Mouse (Mus musculus): ENCODE data around the gene Gm26661. TPM values are rescaled to one million over a fixed set of nuclear protein-coding genes. Genes with fewer than 3 reads are reported as not detected.
A peak's percentile ranks its signal among the peaks of the same experiment; 100 is the strongest.

The Gm26661 gene
- polyA plus RNA-seq, 1 experiment from 2014 or later, result not detected

DNA sequence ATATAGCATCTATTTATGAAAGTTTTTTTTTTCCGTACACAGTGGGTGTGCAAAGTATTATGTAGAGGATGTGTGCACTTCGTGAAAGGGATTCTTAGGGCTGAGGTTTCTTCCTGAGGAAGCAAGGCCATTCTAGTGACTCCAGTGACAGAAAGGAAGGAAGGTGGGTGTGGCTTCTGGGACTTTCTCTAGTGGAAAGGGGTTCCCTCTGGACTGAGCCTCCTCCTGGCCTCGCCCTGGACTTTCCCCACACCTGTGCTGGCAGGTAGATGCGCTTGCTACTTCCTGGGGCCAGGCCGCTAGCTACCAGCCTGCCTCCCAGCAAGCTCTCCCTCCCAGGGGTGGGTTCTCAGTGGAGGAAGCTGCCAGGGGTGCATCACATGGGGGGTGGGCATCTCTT is 28.1 kb downstream of the Gm26661 start:
- no peak for DNase-seq (ENCODE audit: low spot score)

DNA sequence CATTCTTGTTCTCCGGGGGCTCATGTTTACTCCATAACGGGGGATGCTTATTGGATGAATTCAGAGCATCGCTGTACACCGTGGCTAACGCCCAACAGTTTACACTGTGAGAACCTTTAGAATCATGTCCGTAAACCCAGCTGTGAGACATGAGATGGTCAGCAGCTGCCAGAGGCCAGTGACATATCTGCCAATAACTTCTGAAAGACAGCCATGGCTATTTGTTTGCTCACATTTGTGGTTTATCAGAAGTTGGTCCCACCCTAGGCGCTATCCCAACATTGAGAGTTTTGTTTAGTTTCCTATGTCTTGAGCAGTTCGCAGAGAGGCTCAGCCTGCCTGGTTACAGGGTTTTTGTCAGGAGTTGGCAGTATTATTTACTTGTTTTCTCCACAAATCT is 30.0 kb downstream of the Gm26661 start:
- no peak for DNase-seq (ENCODE audit: low spot score)

DNA sequence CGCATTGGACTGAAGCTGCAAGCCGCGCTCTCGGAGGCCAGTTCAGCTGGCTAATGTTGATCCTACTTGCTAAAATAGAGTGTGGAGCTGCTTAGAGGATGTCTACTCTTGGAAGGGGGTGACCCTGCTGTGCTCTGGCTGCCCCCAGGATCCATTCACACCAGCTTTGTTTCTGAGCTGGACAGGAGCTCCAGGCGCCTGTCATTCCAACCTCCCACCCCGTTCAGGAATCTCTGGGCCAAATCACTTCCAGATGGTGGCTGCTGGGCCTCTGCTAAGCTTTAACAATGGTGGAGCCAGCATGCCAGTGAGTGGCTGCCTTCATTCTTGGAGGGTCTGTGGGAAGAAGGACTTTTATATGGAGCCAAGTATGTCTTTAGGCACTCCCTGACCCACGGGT is 31.3 kb downstream of the Gm26661 start:
- no peak for DNase-seq (ENCODE audit: low spot score)

DNA sequence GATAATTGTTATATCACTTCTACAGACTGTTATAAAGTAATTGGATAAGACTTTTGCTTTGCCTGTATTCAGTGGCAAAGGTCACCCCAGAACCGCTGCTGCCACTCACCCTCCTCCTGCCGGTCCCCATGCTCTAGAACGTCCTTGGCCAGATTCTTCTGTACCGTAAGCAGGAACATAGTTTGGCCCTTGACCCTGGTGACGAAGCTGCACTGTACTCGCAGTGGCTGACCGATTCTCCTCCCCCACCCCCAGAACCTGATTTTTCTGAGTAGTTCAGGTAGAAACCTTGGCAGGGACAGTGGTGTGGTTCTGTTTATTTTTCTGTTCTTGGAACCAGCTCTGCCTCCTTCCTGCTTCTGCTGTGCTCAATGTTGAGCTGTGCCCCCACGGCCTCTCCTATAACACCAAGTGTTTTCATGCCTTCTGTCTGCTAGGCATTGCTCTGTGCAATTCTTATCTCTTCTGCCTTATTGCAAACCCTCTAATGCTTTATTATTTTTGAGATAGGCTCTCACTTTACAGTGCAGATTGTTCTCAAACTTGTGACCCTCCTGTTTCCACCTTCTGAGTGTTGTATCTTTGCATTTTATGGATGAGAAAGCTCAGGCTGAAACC is 33.4 kb downstream of the Gm26661 start:
- no peak for DNase-seq (ENCODE audit: low spot score)

DNA sequence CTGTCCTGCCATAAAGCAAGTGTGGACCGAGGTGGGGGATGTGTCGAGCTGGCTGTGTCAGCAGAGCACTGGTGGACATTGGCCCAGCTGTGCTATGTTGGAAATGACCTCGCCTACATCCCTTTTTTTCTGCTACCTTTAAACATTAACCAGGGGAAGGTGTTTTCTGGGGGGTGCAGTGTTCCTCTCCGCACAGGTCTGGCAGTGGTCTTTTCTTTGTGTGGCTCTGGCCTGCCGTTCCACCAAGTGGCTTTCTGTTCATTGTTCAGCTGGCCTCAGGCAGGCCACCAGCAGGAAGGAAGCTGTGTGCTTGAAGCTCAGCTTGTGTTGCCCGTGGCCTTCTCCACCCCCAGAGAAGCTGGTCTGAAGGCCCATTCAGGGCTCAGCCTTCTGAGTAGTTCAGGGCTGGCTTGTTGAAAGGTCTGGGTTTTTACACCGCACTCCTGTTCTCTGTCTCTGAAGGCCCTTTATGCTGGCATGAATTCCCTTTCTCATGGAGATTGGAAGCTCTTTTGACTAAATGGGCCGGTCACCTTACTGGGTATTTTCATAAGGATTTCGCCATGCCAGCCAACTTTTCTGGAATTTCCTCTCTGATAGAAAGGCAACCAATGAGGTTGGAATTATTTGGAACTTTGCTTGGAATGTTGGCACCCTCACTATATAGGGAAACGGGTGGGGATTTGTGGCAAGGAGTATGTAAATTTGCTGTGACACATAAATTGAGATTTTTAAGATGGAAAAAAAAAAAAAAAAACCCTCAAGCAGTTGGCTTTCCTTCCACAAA is 35.0 kb downstream of the Gm26661 start:
- DNase-seq (ENCODE audit: low spot score), result no peak

DNA sequence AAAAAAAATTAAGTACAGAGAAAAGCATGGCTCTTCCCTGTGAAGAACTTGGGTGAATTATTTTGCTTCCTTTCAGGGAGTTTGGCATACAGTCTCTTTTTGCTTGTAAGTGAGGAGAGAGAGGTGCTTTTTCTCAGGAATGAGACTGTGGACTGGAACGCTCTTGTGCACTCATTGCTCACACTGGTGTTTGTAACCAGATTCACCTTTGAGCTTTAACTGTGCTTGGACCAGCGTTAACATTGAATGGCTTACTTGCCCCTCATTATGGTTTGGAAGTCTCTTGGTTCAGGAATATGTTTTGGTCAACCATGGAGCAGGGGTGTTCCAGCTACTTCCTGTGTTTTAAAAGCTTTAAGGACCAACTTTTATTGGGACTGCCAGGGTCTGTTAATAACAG is 37.8 kb downstream of the Gm26661 start:
- DNase-seq (ENCODE audit: low spot score), result no peak

DNA sequence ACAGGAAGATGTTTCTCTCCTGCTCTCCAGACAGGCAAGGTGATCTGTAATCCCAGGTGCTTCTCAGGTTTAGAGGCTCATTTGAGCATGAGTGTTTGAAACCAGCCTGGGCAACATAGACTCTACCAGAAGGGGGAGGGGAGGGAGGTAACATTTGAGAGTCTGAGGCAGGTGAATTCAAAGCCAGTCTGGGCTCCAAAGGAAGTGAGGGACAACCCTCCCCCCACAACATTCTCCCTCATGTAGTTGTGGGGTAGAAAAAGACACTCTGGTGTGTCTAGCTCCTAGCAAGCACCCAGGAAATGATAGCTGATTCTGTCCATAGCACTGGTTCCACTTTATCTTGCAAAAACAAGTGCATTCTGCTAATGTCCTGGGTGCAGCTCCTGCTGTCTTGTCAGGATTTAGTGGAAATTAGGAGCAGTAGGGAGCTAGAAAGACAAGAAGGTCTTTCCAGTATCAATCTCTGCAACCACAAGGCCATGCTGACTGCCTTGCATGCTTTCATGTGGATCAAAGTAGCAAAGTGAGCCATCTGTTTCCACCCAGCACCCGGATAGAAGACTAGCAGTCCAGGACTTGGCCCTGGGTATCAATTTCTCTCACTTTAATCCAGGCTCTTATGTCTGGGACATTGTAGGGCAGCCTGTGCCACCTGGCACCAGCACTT is 40.5 kb downstream of the Gm26661 start:
- peak; percentile 29 for DNase-seq (ENCODE audit: low spot score)

DNA sequence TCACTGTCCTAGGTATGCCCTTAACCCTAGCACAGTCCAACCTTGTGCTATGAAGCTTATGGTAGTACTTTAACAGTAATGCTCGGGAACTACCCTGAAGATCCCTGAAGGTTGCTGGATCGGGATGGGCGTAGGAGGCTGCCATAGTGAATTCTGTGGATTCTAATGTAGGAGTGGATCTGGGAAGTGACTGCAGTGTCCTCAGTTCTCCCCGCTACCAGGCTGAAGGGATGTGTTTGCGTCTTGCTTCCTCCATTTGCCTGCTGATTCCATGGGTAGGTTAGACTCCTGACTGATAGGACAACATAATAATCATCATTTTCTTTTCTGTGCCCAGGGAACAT is 41.0 kb downstream of the Gm26661 start:
- DNase-seq (ENCODE audit: low spot score), result no peak

DNA sequence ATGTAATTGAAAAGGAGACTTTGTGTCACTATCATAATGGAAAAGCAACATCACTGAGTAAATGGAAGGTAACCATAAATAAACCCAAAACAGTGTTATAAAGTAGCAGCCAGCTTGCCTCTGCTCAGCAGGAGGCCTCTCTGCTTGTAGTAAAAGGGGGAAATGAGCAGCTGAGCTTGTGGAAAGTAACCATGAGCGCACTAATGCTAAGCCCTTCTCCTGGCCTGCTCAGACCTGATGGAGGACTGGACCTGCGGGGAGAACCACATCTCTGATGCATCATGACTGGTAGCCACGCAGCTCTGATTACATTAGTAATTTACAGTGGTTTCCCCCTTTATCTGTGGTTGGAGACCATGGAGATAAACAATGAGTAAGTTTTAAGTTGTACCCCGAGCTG is 42.1 kb downstream of the Gm26661 start:
- DNase-seq (ENCODE audit: low spot score), result no peak

DNA sequence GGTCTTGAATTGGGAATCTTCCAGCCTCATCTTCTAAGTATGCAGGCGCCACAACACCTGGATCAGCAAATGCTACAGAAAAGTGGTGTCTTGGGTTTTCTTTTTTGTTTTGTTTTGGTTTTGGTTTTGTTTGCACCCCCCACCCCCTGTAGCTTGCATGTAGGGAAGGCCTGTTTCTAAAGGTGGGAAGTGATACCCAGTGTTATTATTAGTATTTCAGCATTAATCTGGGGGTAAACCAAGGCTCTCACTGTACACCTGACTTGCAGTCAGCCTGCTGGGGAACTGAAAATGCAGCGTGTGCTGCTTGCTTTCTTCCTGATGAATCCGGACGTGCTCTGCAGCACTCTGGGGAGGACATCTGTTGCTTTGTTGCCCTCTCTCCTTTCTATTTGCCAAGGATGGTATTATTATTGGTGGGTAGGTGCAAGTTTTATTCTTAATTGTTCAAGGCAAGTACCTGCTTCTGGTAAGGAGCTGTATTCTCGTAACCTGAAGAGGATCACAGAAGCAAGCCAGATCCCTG is 47.2 kb downstream of the Gm26661 start:
- no peak for DNase-seq (ENCODE audit: low spot score)

DNA sequence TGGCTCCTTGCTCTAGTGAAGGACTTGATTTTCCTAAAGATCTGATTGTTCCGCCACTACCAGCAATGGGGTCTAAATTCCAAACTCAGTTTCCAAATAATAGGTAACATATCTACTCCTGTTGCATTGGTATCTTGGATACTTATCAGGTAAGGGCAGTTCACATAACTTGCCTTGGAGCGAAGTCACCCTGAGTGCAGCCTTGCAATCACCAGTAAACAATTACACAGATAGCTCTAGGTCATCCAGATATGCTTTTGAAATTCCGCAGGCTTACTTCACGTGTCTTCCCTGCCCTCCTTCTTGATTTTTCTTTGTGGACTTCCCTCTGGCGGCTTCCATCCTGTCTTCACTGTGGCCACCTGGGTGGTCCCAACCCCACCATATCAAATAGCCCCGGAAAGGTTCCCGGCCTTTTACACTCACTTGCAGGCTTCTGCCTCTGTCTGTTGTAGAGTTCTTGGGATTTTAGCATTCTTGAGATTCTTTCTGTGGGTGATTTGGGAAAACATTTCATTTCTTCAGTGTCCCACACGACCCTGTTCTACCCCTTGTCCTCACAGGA is 48.6 kb downstream of the Gm26661 start:
- no peak for DNase-seq (ENCODE audit: low spot score)

Other genes with a start within 250 kb of the Gm26661 start
- not detected in 2 replicates for gene Gm3558, start 223.0 kb upstream of the Gm26661 start, polyA plus RNA-seq (2015; fragmentation: Nextera tagmentation; extraction: Ambion mirVana)
- 0.23 TPM in 1 of 2 replicates, not detected in the other for gene Gm10338, start 196.0 kb upstream of the Gm26661 start, polyA plus RNA-seq (2015; fragmentation: Nextera tagmentation; extraction: Ambion mirVana)
- not detected in 2 replicates for gene Gm10128, start 147.6 kb upstream of the Gm26661 start, polyA plus RNA-seq (2015; fragmentation: Nextera tagmentation; extraction: Ambion mirVana)
- 8.0 and 8.2 TPM in 2 replicates for gene Flnb, start 26.4 kb downstream of the Gm26661 start, polyA plus RNA-seq (2015; fragmentation: Nextera tagmentation; extraction: Ambion mirVana)
- not detected in 2 replicates for gene Gm45521, start 165.7 kb downstream of the Gm26661 start, polyA plus RNA-seq (2015; fragmentation: Nextera tagmentation; extraction: Ambion mirVana)
- 7.6 and 8.7 TPM in 2 replicates for gene Dnase1l3, start 203.0 kb downstream of the Gm26661 start, polyA plus RNA-seq (2015; fragmentation: Nextera tagmentation; extraction: Ambion mirVana)
- 26.9 and 30.7 TPM in 2 replicates for gene Abhd6, start 211.3 kb downstream of the Gm26661 start, polyA plus RNA-seq (2015; fragmentation: Nextera tagmentation; extraction: Ambion mirVana)

Data from thymus, postnatal 0 days (tissue).